Mouse (Mus musculus): Measurements from ENCODE around the gene Itm2b. TPM values are rescaled to one million over a fixed set of nuclear protein-coding genes. Genes with fewer than 3 reads are reported as not detected.

Itm2b gene
- total and polyA plus RNA-seq, 3 experiments, result 190 to 305 (median 254) TPM

GRCm38 (mm10) chr14:73366278-73366677, 18.8 kb downstream of the Itm2b start:
- H3K27me3 ChIP-seq (replicated peaks), result no peaks in the 10 kb centered on the region
- DNase-seq (ENCODE audit: extremely low read depth), result no peak
- TF ChIP-seq UBTF (IDR thresholded peaks at IDR 0.05; ENCODE audit: low read depth, low read length) (no peak), EP300 (IDR thresholded peaks at IDR 0.05; ENCODE audit: low read length) (no peak), GABPA (IDR thresholded peaks at IDR 0.05; ENCODE audit: insufficient replicate concordance, low read depth, low read length) (no peak), SMC3 (IDR thresholded peaks at IDR 0.05; ENCODE audit: low read depth, low read length) (no peak), RCOR1 (conservative IDR thresholded peaks at IDR 0.05; ENCODE audit: low read depth, low read length) (no peak), PAX5 (IDR thresholded peaks at IDR 0.05; ENCODE audit: low read length) (no peak), POLR2A (IDR thresholded peaks at IDR 0.05; ENCODE audit: low read depth, low read length) (no peak), USF2 (conservative IDR thresholded peaks at IDR 0.05; ENCODE audit: low read depth, low read length) (no peak), TCF12 (IDR thresholded peaks at IDR 0.05; ENCODE audit: low read depth, low read length) (no peak)
- peaks cover 75 to 100% of the 10 kb centered on the region in 2 experiments for H3K36me3 ChIP-seq (replicated peaks in 1 of 2; ENCODE audit: control insufficient read depth in 1 of 2, insufficient read depth in 1 of 2, low read length in 1 of 2)
- dilution Hi-C loops (cut with MboI; ENCODE audit: extremely low pct_ligation_motif_present, extremely low pct_unique_long_range_greater_than_20kb, low sequenced_read_pairs), result no loop called here
- H3K4me2 ChIP-seq (ENCODE audit: insufficient read depth, low read depth, poor library complexity, severe bottlenecking), result no peak overlapping the region
- H3K79me2 ChIP-seq (replicated peaks; ENCODE audit: control insufficient read depth, extremely low read depth, insufficient read depth, poor library complexity, severe bottlenecking), result 0 out of 2 replicates have a peak, but pooled peaks cover 2% of the 10 kb centered on the region
- no peak overlapping the region for H3K4me3 ChIP-seq (replicated peaks in 1 of 3; ENCODE audit: low read depth in 2 of 3, low read length in 2 of 3, poor library complexity in 1 of 3)
- in situ Hi-C loops (cut with MboI; ENCODE audit: low pct_ligation_motif_present, low pct_unique_long_range_greater_than_20kb, low sequenced_read_pairs), result no loop called here
- no peak overlapping the region for H3K9ac ChIP-seq (ENCODE audit: insufficient read depth, low read depth)
- no peak overlapping the region for H3K27ac ChIP-seq (ENCODE audit: insufficient read depth, low read depth)
- peaks cover 8% of the 10 kb centered on the region for H3K9me3 ChIP-seq (replicated peaks; ENCODE audit: low read length)
- H3K4me1 ChIP-seq (ENCODE audit: control insufficient read depth in 1 of 2, insufficient read depth in 2 of 2), result peaks cover 0 to 2% of the 10 kb centered on the region in 2 experiments; a peak in 1 of 4 replicates

- dilution Hi-C loops (cut with MboI; ENCODE audit: extremely low pct_ligation_motif_present, extremely low pct_unique_long_range_greater_than_20kb, low sequenced_read_pairs), result no loop called here
- in situ Hi-C loops (cut with MboI; ENCODE audit: low pct_ligation_motif_present, low pct_unique_long_range_greater_than_20kb, low sequenced_read_pairs), result no loop called here
- no peak overlapping the region for H3K9ac ChIP-seq (ENCODE audit: insufficient read depth, low read depth)
- H3K9me3 ChIP-seq (replicated peaks; ENCODE audit: low read length), result peaks cover 8% of the 10 kb centered on the region
- H3K4me1 ChIP-seq (ENCODE audit: control insufficient read depth in 1 of 2, insufficient read depth in 2 of 2), result peaks cover 0 to 7% of the 10 kb centered on the region in 2 experiments; a peak in 1 of 4 replicates
- peaks cover 78 to 100% of the 10 kb centered on the region in 2 experiments for H3K36me3 ChIP-seq (replicated peaks in 1 of 2; ENCODE audit: control insufficient read depth in 1 of 2, insufficient read depth in 1 of 2, low read length in 1 of 2)
- H3K27me3 ChIP-seq (replicated peaks), result no peaks in the 10 kb centered on the region
- H3K79me2 ChIP-seq (replicated peaks; ENCODE audit: control insufficient read depth, extremely low read depth, insufficient read depth, poor library complexity, severe bottlenecking), result no peaks in the 10 kb centered on the region
- no peak overlapping the region for H3K27ac ChIP-seq (ENCODE audit: insufficient read depth, low read depth)
- no peak overlapping the region for H3K4me2 ChIP-seq (ENCODE audit: insufficient read depth, low read depth, poor library complexity, severe bottlenecking)
- DNase-seq (ENCODE audit: extremely low read depth), result no peak
- H3K4me3 ChIP-seq (replicated peaks in 1 of 3; ENCODE audit: low read depth in 2 of 3, low read length in 2 of 3, poor library complexity in 1 of 3), result no peak overlapping the region
- TF ChIP-seq USF1 (IDR thresholded peaks at IDR 0.05; ENCODE audit: low read depth, low read length) (no peak), IRF4 (IDR thresholded peaks at IDR 0.05; ENCODE audit: low read depth, low read length) (no peak), MEF2A (IDR thresholded peaks at IDR 0.05; ENCODE audit: borderline replicate concordance, low read depth, low read length) (no peak), USF2 (conservative IDR thresholded peaks at IDR 0.05; ENCODE audit: low read depth, low read length) (no peak), POLR2AphosphoS2 (IDR thresholded peaks at IDR 0.05; ENCODE audit: low read depth, low read length) (no peak), RCOR1 (conservative IDR thresholded peaks at IDR 0.05; ENCODE audit: low read depth, low read length) (no peak), MAX (IDR thresholded peaks at IDR 0.05; ENCODE audit: low read length) (no peak), ETS1 (conservative IDR thresholded peaks at IDR 0.05; ENCODE audit: low read depth, low read length) (no peak), CTCF (conservative IDR thresholded peaks at IDR 0.05 in 1 of 2, IDR thresholded peaks at IDR 0.05 in 1 of 2; ENCODE audit: low read depth in 2 of 2, low read length in 2 of 2) (no peak), UBTF (IDR thresholded peaks at IDR 0.05; ENCODE audit: low read depth, low read length) (no peak), EP300 (IDR thresholded peaks at IDR 0.05; ENCODE audit: low read length) (no peak), MYC (IDR thresholded peaks at IDR 0.05; ENCODE audit: low read depth, low read length) (no peak), MAZ (IDR thresholded peaks at IDR 0.05; ENCODE audit: low read depth, low read length) (no peak), SIN3A (IDR thresholded peaks at IDR 0.05; ENCODE audit: low read length) (no peak), MXI1 (IDR thresholded peaks at IDR 0.05; ENCODE audit: low read depth, low read length) (no peak)
Measured at GRCm38 (mm10) chr14:73363782-73364181, 21.3 kb downstream of the Itm2b start.

Measured in CH12.LX (cell line).